Mouse (Mus musculus): ENCODE measurements around the gene Eps8l2.

The Eps8l2 gene

GRCm38 (mm10) chr7:141338576-141339131 is at the start of gene Eps8l2:
Gene Eps8l2, plus strand, starts transcription at chr7:141338880.
- no peak for DNase-seq (ENCODE audit: low read depth)

GRCm38 (mm10) chr7:141291921-141292582 is 46.6 kb upstream of the Eps8l2 start, which contains the start of gene Drd4:
Gene Drd4, plus strand, starts transcription at chr7:141292006.
- no peak for DNase-seq (ENCODE audit: low read depth)

GRCm38 (mm10) chr7:141292583-141293388 is 45.9 kb upstream of the Eps8l2 start:
- no peak for DNase-seq (ENCODE audit: low read depth)

GRCm38 (mm10) chr7:141293852-141294471 is 44.7 kb upstream of the Eps8l2 start:
- no peak for DNase-seq (ENCODE audit: low read depth)

GRCm38 (mm10) chr7:141294479-141294878 is 44.2 kb upstream of the Eps8l2 start:
- DNase-seq (ENCODE audit: low read depth) = no peak

GRCm38 (mm10) chr7:141297926-141298650 is 40.6 kb upstream of the Eps8l2 start:
- DNase-seq (ENCODE audit: low read depth) = no peak

- no peak for DNase-seq (ENCODE audit: low read depth)
These were observed 39.5 kb upstream of the Eps8l2 start for GRCm38 (mm10) chr7:141299175-141299574.

- no peak for DNase-seq (ENCODE audit: low read depth)
These were observed 37.3 kb upstream of the Eps8l2 start for GRCm38 (mm10) chr7:141301386-141301785.

GRCm38 (mm10) chr7:141302702-141303268 is 35.9 kb upstream of the Eps8l2 start:
- peak; percentile 73 for DNase-seq (ENCODE audit: low read depth)

GRCm38 (mm10) chr7:141304537-141304936 is 34.1 kb upstream of the Eps8l2 start:
- no peak for DNase-seq (ENCODE audit: low read depth)

GRCm38 (mm10) chr7:141314416-141314815 is 24.3 kb upstream of the Eps8l2 start:
- no peak for DNase-seq (ENCODE audit: low read depth)

GRCm38 (mm10) chr7:141315076-141315475 is 23.6 kb upstream of the Eps8l2 start:
- no peak for DNase-seq (ENCODE audit: low read depth)

- peak; percentile 79 for DNase-seq (ENCODE audit: low read depth)
These were observed 22.7 kb upstream of the Eps8l2 start for GRCm38 (mm10) chr7:141315974-141316373.

GRCm38 (mm10) chr7:141317619-141318132 is 21.0 kb upstream of the Eps8l2 start:
- DNase-seq (ENCODE audit: low read depth) = no peak

GRCm38 (mm10) chr7:141319446-141319845 is 19.2 kb upstream of the Eps8l2 start:
- no peak for DNase-seq (ENCODE audit: low read depth)

GRCm38 (mm10) chr7:141324686-141325085 is 14.0 kb upstream of the Eps8l2 start:
- no peak for DNase-seq (ENCODE audit: low read depth)

- DNase-seq (ENCODE audit: low read depth) = no peak
These were observed 11.9 kb upstream of the Eps8l2 start for GRCm38 (mm10) chr7:141326546-141327446.

- peak; percentile 99 for DNase-seq (ENCODE audit: low read depth)
These were observed 11.0 kb upstream of the Eps8l2 start, which contains the start of the genes Deaf1 and Tmem80 for GRCm38 (mm10) chr7:141327469-141328372. Gene Deaf1, minus strand, starts transcription at chr7:141327690. Gene Tmem80, plus strand, starts transcription at chr7:141327739.

Measured in naive thymus-derived CD4-positive, alpha-beta T cell, adult 2 months (primary cell).